Mouse (Mus musculus): ENCODE results near the gene Skap1.
A peak's percentile ranks its signal among the peaks of the same experiment; 100 is the strongest.

Gene Skap1

DNA sequence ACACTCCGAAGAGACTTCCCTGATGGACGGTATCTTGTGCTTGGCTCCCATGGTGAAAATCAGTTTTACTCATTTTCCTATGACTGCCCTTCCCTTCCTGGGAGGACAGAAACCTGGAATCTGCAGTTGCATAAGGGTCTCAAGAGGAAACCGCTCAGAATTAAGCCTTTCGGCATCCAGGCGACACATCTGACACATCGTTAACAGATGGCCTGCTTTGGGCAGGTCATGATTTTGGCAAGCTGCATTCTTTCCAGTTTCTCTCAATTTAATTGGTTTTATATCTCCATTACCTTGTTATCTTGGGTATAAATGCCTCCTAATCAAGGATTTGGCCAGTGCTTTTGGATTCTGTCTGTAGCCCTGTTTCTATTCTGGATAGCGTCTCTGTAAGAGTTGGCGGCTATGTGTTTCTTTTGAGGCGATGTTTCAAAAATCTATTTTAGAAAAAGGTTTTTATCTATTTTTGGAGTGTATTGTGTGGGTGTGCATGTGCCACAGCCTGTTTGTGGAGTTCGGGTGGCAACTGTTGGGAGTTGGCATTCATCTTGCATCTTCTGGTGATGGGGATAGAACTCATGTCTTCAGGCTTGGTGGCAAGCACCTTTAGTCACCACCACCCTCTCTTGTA, 1.1 kb downstream of the Skap1 start:
- DNase-seq (ENCODE audit: low read depth, low spot score) = no peak

DNA sequence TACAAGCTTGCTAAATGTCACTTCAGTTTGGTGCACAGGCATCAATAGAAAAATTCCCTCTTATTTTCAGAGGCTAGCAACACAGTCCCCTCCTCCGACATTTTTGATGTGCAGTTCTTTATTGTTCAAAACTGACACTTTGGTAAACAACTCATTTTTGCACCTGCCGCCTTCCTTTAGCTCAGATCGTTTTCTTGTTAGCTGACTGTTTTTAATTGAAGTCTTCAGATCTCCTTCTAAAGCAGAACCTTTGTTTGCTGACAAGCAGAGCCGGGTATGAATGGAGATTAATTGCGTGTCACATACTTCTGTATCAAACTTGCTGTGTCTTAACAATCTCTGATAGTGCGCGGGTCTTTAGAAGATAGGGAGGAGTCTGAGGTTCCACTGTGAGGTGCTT, 2.0 kb downstream of the Skap1 start:
- DNase-seq (ENCODE audit: low read depth, low spot score) = no peak

DNA sequence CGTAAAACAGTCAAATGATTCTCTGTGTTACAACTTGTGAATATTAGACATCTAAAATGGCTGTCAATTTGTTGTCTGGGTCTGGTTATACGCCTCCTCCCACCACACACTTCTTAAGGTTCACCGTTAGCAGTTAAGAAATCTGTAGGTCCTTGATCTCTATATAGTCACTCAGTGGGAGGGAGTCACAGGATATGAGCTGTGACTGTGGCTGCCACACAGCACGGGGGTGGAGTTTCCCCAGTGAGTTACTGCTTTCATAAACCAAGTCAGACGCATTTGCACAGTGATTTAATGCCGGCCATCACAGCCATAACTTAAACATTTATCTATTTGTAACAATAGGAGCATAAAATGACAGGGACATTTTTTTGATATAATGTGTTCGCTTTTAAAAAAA, 2.6 kb downstream of the Skap1 start:
- no peak for DNase-seq (ENCODE audit: low read depth, low spot score)

DNA sequence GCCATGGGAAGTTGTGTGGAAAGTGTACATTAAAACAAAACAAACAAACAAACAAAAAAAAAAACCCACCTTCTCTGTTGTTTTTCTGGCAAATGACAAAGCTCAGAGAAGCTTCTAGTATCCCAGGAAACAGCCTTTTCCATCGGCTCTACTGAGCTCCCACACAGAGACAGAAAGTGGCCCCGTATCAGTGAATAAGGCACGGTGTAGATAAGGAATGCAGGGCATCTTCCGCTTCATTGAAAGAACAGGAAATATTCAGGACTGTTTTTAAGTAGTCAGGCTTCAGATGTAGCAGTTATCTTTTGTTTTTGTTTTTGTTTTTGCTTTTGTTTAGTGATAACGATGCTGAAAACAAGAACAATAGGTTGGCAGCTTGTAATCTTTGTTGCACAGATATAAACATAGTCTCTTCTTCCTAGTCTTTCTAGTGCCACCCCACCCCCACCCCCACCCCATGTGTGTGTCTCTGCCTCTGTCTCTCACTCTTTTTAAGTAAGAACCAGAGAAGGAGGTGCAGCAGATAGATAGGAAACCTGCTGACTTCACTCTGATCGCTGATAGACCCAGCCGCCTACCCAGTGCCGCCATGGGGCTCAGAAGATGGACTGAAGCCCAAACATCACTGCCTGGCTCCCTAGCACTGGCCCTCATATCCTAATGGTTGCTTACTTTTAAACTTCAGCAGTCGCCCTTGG, 3.8 kb downstream of the Skap1 start:
- DNase-seq (ENCODE audit: low read depth, low spot score) = peak; percentile 14

DNA sequence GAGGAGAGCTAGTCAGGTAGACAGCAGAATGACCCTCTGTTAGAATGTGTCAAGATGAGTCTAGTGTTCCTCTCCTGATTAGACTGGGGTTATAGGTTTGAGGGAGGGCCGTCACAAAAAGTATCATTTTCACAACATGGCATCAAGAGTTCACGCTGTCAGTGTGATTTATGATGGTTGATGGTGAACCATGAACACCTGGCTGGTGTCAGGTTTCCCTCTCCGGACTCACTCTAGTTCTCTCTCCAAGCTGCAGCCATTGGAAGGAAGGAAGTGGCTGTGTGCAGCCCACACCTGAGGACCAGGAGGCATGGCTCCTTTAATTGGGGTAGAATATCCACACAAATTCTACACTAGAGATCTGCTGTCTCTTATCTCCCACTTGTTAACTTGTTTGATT, 18.3 kb downstream of the Skap1 start:
- no peak for DNase-seq (ENCODE audit: low read depth, low spot score)

GRCm38 (mm10) chr11:96483179-96483578, 18.8 kb downstream of the Skap1 start:
- DNase-seq (ENCODE audit: low read depth, low spot score) = no peak

- no peak for DNase-seq (ENCODE audit: low read depth, low spot score)
Observed at GRCm38 (mm10) chr11:96498481-96498880, 34.1 kb downstream of the Skap1 start.

GRCm38 (mm10) chr11:96501042-96501441, 36.6 kb downstream of the Skap1 start:
- no peak for DNase-seq (ENCODE audit: low read depth, low spot score)

DNA sequence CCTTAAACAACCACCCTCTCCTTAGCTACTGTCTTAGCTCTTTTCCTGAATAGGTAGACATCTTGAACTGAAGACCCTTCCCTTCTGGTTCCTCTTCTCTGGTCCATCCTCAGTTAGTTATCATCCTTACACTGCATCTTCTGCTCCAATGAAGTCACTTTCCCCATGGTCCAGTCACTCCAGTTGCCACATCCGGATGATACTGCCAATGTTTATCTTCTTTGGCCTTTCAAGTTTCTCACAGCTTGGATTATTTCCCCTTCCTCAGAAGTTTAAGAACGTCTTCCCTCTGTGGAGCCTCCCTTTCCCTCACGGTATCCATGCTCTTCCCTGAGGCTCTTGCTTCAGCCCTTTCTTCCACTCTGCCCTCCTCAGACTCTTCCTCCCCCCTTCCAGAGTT, 38.6 kb downstream of the Skap1 start:
- no peak for DNase-seq (ENCODE audit: low read depth, low spot score)

DNA sequence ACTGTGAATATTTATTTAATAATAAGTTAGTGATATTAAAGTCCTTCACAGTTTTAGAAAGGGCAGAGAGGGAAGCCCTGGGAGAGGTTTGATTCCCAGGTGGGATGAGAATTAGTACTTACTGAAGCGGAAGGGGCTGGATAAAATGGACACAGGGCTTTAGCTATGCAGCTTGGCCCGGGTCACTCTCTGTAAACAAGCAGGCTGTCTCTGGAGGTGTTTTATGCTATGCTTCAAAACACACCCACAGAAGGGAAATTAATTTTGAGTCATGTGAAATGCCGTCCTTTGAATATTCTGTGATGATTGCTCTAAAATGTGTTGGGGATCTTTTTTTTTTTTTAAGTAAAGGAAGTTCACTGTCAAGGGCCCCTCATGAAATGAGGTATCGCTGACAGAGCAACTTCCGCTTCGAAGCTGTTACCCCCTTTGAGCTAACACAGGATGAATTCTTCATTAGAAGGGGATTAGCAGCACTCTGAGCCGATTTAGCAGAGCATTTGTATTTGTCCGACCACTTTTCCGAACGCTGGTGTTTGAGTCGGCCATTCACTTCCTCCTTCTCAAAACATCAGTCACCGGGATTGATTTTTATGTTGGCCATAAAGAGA, 40.2 kb downstream of the Skap1 start:
- no peak for DNase-seq (ENCODE audit: low read depth, low spot score)

- DNase-seq (ENCODE audit: low read depth, low spot score) = peak; percentile 90
Observed at GRCm38 (mm10) chr11:96505841-96506240, 41.4 kb downstream of the Skap1 start.

GRCm38 (mm10) chr11:96515164-96515563, 50.8 kb downstream of the Skap1 start:
- DNase-seq (ENCODE audit: low read depth, low spot score) = no peak

DNA sequence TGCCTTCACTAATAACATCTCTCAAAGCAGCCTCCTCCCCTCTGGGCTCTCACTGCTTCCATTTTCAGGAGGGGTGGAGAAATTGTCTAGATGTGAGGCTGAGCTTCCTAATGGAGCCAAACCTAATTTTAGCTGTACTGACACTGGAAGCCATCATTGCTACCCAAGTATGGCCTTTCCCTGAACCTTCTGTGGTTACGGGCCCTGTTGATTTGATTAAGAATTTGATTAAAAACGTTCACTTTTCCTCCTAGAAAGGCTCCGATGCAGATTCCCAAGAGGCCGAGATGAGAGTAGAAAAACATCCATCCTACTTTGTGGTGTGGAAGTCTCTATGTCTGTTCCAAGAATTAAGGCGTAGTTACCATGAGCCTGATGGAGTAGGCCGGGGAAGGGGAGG, 60.1 kb downstream of the Skap1 start:
- no peak for DNase-seq (ENCODE audit: low read depth, low spot score)

GRCm38 (mm10) chr11:96526137-96526621, 61.8 kb downstream of the Skap1 start:
- DNase-seq (ENCODE audit: low read depth, low spot score) = peak; percentile 30

GRCm38 (mm10) chr11:96531757-96532433, 67.5 kb downstream of the Skap1 start:
- DNase-seq (ENCODE audit: low read depth, low spot score) = no peak

- peak; percentile 53 for DNase-seq (ENCODE audit: low read depth, low spot score)
Observed at GRCm38 (mm10) chr11:96534531-96534930, 70.1 kb downstream of the Skap1 start.

DNA sequence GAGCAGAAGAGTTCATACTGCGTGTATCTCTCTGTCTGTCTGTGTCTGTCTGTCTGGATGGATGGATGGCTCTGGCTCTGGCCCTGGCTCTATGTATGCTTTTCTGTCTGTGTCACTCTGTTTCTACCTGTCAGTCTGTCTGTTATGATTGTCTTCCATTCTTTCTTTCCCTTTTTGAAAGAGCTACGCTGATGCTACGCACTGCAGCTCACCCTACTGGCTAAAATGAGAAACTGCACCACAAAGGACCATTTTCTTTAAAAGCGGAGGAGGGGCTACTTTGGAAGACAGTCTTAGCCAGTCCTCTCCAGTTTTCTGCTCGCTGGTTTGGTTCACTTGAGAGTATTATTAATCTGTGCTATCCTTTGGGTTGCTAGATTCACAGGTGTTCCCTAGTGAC, 71.8 kb downstream of the Skap1 start:
- DNase-seq (ENCODE audit: low read depth, low spot score) = peak; percentile 66

GRCm38 (mm10) chr11:96542003-96542402, 77.6 kb downstream of the Skap1 start:
- no peak for DNase-seq (ENCODE audit: low read depth, low spot score)

DNA sequence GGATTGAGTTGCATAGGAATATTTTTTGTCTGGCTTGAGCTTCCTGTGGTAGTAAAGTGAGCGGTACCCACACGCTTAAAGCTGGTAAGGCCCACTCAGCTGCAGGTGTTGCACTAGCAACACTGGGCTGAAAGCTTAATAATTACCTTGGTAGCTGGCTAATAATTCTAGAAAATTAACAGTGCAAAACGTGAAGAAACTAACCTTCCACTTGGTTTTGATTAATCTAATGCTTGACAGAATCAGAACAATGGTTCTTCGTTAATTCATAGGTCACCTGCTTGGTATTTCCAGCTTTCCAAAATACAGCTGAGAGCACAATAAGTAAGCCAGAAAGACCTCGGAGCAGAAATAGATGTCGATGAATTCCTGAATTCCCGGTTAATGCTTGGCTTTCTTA, 78.2 kb downstream of the Skap1 start:
- no peak for DNase-seq (ENCODE audit: low read depth, low spot score)

DNA sequence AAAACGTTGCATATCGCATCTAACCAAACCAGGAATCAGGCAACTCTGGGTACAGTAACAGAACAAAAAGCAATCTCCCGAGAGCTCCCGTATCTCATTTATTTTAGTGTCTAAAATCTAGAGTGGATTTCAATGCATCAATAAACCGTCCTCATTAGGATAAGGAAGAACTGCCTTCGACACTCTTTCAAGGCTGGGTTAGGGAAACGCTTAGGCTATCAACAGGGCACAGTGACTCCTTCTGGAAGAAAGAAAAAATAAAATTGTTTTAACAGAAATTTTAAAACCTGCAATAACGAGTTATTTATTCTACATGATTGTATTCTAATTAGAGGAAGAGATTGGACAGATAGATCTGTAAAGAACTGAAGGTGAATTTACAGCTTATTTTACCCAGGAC, 82.0 kb downstream of the Skap1 start:
- no peak for DNase-seq (ENCODE audit: low read depth, low spot score)

- no peak for DNase-seq (ENCODE audit: low read depth, low spot score)
Observed at GRCm38 (mm10) chr11:96550960-96551703, 86.7 kb downstream of the Skap1 start.

GRCm38 (mm10) chr11:96553091-96553490, 88.7 kb downstream of the Skap1 start:
- peak; percentile 51 for DNase-seq (ENCODE audit: low read depth, low spot score)
